Mouse (Mus musculus): ENCODE data around the gene Prss8. TPM values are rescaled to one million over a fixed set of nuclear protein-coding genes. Genes with fewer than 3 reads are reported as not detected.
"Not testable (repeated sequence)": the region's sequence is repeated elsewhere in the genome, so short reads cannot be mapped to it uniquely, and the experiment has no call there.

The Prss8 gene
- polyA plus RNA-seq, 1 experiment from 2014 or later = 48.2 TPM

GRCm38 (mm10) chr7:127952864-127953581 lies 23.1 kb upstream of the Prss8 start:
- 36% methylated on average over 13 of the region's 13 CpGs for WGBS
- H3K36me3 ChIP-seq (ENCODE audit: control insufficient read depth, insufficient read depth, low read length) = no peaks in the 10 kb centered on the region
- ATAC-seq (ENCODE audit: insufficient number of reproducible peaks, insufficient read depth, low FRiP score, low read depth) = no peak
- no peak overlapping the region for H3K27ac ChIP-seq (ENCODE audit: low read length)
- H3K4me2 ChIP-seq (replicated peaks; ENCODE audit: low read depth, low read length) = no peak overlapping the region
- H3K9me3 ChIP-seq (ENCODE audit: control insufficient read depth, low read depth, low read length) = no peaks in the 10 kb centered on the region
- H3K4me3 ChIP-seq (ENCODE audit: low read depth, low read length) = no peak overlapping the region
- no peaks in the 10 kb centered on the region for H3K27me3 ChIP-seq (ENCODE audit: control insufficient read depth, insufficient read depth, low read length)
- H3K9ac ChIP-seq (replicated peaks; ENCODE audit: low read depth, low read length) = no peak overlapping the region
- H3K4me1 ChIP-seq (ENCODE audit: control insufficient read depth, insufficient read depth, low read length) = no peaks in the 10 kb centered on the region

GRCm38 (mm10) chr7:127946470-127947023 lies 16.6 kb upstream of the Prss8 start, which contains the start of gene Prss36:
Gene Prss36, minus strand, starts transcription at chr7:127946725.
- H3K27ac ChIP-seq (ENCODE audit: low read length) = no peak within 1 kb of the TSS
- 67% methylated on average over 6 of the region's 6 CpGs for WGBS
- no peaks in the 10 kb centered on the region for H3K4me1 ChIP-seq (ENCODE audit: control insufficient read depth, insufficient read depth, low read length)

GRCm38 (mm10) chr7:127944614-127945013 lies 14.7 kb upstream of the Prss8 start:
- no peaks in the 10 kb centered on the region for H3K36me3 ChIP-seq (ENCODE audit: control insufficient read depth, insufficient read depth, low read length)
- no peaks in the 10 kb centered on the region for H3K9me3 ChIP-seq (ENCODE audit: control insufficient read depth, low read depth, low read length)
- no peak overlapping the region for H3K4me3 ChIP-seq (ENCODE audit: low read depth, low read length)
- 8% methylated on average over 23 of the region's 23 CpGs for WGBS
- no peaks in the 10 kb centered on the region for H3K4me1 ChIP-seq (ENCODE audit: control insufficient read depth, insufficient read depth, low read length)
- peak; percentile 68; the same call in 1 of the 2 replicates for ATAC-seq (ENCODE audit: insufficient number of reproducible peaks, insufficient read depth, low FRiP score, low read depth)
- no peak overlapping the region for H3K4me2 ChIP-seq (replicated peaks; ENCODE audit: low read depth, low read length)
- no peaks in the 10 kb centered on the region for H3K27me3 ChIP-seq (ENCODE audit: control insufficient read depth, insufficient read depth, low read length)
- no peak overlapping the region for H3K9ac ChIP-seq (replicated peaks; ENCODE audit: low read depth, low read length)
- H3K27ac ChIP-seq (ENCODE audit: low read length) = no peak overlapping the region

More at GRCm38 (mm10) chr7:127946470-127947023, 16.6 kb upstream of the Prss8 start, which contains the start of gene Prss36:
- H3K4me2 ChIP-seq (replicated peaks; ENCODE audit: low read depth, low read length) = no peak within 1 kb of the TSS
- peak; percentile 75 for ATAC-seq (ENCODE audit: insufficient number of reproducible peaks, insufficient read depth, low FRiP score, low read depth)
- no peaks in the 10 kb centered on the region for H3K27me3 ChIP-seq (ENCODE audit: control insufficient read depth, insufficient read depth, low read length)
- H3K9me3 ChIP-seq (ENCODE audit: control insufficient read depth, low read depth, low read length) = no peaks in the 10 kb centered on the region
- H3K9ac ChIP-seq (replicated peaks; ENCODE audit: low read depth, low read length) = no peak within 1 kb of the TSS
- no peaks in the 10 kb centered on the region for H3K36me3 ChIP-seq (ENCODE audit: control insufficient read depth, insufficient read depth, low read length)
- no peak within 1 kb of the TSS for H3K4me3 ChIP-seq (ENCODE audit: low read depth, low read length)

- ATAC-seq (ENCODE audit: insufficient number of reproducible peaks, insufficient read depth, low FRiP score, low read depth); H3K4me2 ChIP-seq (replicated peaks; ENCODE audit: low read depth, low read length); H3K36me3 ChIP-seq (ENCODE audit: control insufficient read depth, insufficient read depth, low read length); H3K9me3 ChIP-seq (ENCODE audit: control insufficient read depth, low read depth, low read length); H3K9ac ChIP-seq (replicated peaks; ENCODE audit: low read depth, low read length); H3K27ac ChIP-seq (ENCODE audit: low read length); H3K27me3 ChIP-seq (ENCODE audit: control insufficient read depth, insufficient read depth, low read length); H3K4me1 ChIP-seq (ENCODE audit: control insufficient read depth, insufficient read depth, low read length); H3K4me3 ChIP-seq (ENCODE audit: low read depth, low read length): not testable (repeated sequence)
- WGBS = 69% methylated on average over 2 of the region's 2 CpGs
Observed at GRCm38 (mm10) chr7:127942097-127942496, 12.2 kb upstream of the Prss8 start.

DNA sequence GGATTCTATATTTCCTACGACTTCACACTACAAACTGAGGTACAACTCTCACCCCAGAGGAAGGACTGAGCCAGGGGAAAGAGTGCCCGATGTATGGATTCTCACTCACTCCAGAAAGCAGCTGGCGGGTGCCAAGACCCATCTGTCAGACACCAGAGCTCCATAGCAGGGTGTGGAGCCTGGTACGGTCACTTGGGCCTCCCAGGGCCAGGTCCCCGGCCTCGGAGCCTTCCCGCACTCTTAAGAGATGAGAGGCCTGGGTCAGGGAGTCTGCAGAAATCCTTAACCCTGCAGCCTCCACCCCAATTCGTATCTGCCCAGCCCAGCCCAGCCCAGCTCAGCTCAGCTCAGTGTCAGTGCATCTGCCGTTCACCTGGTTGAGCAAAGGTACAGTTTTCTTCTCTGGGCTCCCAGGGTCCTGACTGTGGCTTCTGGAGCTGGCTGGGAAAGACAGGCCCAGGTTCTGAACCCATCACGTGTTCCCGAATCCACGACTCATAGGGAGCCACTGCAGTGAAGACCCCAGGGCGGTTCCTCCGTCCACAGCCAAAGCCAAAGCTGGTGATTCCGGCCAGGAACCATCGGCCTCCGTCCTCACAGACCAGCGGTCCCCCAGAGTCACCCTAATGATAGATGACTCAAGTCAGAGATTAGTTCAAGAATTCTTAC lies 6.4 kb upstream of the Prss8 start:
- H3K27ac ChIP-seq (ENCODE audit: low read length) = no peak overlapping the region
- WGBS = 52% methylated on average over 18 of the region's 18 CpGs

DNA sequence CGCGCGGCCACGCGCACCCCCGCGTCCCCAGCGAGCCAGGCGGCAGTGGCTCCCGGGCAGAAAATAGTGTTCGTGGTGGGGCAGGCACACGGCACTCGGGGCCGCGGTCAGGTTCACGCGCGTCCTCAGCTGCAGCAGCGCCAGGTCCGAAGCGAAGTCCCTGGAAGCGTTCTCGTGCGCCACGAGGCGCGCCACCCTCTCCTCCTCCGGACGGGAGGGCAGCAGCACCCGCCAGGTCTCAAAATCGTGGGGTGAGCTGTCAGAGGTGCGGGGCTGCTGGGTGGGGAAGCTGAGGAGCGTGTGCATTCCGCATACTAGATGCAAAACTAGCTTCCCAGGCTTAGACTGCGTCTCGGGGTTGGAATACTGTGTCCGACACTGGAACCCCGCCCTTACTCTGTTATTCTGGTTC lies 5.8 kb upstream of the Prss8 start:
- Histone ChIP-seq H3K4me1 (ENCODE audit: control insufficient read depth, insufficient read depth, low read length) (peaks cover 29% of the 10 kb centered on the region), H3K9ac (replicated peaks; ENCODE audit: low read depth, low read length) (peak overlapping the region; percentile 69), H3K4me3 (ENCODE audit: low read depth, low read length) (peak overlapping the region; percentile 63), H3K36me3 (ENCODE audit: control insufficient read depth, insufficient read depth, low read length) (no peaks in the 10 kb centered on the region), H3K4me2 (replicated peaks; ENCODE audit: low read depth, low read length) (peak overlapping the region; percentile 97), H3K27ac (ENCODE audit: low read length) (peak overlapping the region; percentile 83), H3K9me3 (ENCODE audit: control insufficient read depth, low read depth, low read length) (no peaks in the 10 kb centered on the region), H3K27me3 (ENCODE audit: control insufficient read depth, insufficient read depth, low read length) (no peaks in the 10 kb centered on the region)
- ATAC-seq (ENCODE audit: insufficient number of reproducible peaks, insufficient read depth, low FRiP score, low read depth) = peak; percentile 2; the same call in 1 of the 2 replicates
- WGBS = 1% methylated on average over 38 of the region's 38 CpGs

More for the DNA sequence above, 6.4 kb upstream of the Prss8 start:
- Histone ChIP-seq H3K27me3 (ENCODE audit: control insufficient read depth, insufficient read depth, low read length) (no peaks in the 10 kb centered on the region), H3K9me3 (ENCODE audit: control insufficient read depth, low read depth, low read length) (no peaks in the 10 kb centered on the region), H3K9ac (replicated peaks; ENCODE audit: low read depth, low read length) (peak overlapping the region; percentile 69), H3K4me2 (replicated peaks; ENCODE audit: low read depth, low read length) (peak overlapping the region; percentile 97), H3K4me3 (ENCODE audit: low read depth, low read length) (peak overlapping the region; percentile 63), H3K4me1 (ENCODE audit: control insufficient read depth, insufficient read depth, low read length) (peaks cover 26% of the 10 kb centered on the region), H3K36me3 (ENCODE audit: control insufficient read depth, insufficient read depth, low read length) (no peaks in the 10 kb centered on the region)
- ATAC-seq (ENCODE audit: insufficient number of reproducible peaks, insufficient read depth, low FRiP score, low read depth) = no peak

DNA sequence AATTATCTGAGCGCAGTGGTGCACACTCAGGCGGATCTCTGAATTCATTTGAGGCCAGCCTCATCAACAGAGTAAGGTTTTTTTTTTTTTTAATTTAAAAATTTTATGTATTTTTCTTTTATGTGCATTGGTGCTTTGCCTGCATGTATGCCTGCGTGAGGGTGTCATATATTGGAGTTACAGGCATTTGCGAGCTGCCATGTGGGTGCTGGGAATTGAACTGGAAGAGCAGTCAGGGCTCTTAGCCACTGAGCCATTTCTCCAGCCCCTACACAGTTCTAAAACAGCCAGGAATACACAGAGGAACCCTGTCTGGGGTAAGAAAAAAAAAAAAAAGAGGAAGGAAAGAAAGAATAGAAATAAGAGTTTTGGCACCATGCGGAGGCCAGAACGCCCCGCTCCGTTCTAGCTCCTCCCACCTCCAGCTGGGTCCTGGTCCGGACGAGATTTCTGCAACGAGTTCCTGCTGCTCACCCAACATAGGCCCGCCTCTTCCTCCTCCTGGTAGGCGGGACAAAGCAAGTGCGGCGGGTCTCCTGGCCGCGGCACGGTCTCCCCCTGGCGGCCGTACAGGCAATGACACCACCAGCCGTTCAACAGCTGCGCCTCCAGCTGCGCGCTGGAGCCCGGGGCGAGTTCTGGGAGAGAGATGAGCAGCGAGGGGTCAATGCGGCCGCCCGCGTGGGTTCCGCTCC lies 5.3 kb upstream of the Prss8 start:
- Histone ChIP-seq H3K9me3 (ENCODE audit: control insufficient read depth, low read depth, low read length) (no peaks in the 10 kb centered on the region), H3K27ac (ENCODE audit: low read length) (peak overlapping the region; percentile 83; the same call in 1 of the 2 replicates), H3K27me3 (ENCODE audit: control insufficient read depth, insufficient read depth, low read length) (no peaks in the 10 kb centered on the region), H3K4me2 (replicated peaks; ENCODE audit: low read depth, low read length) (peak overlapping the region; percentile 97), H3K36me3 (ENCODE audit: control insufficient read depth, insufficient read depth, low read length) (no peaks in the 10 kb centered on the region), H3K9ac (replicated peaks; ENCODE audit: low read depth, low read length) (peak overlapping the region; percentile 69), H3K4me1 (ENCODE audit: control insufficient read depth, insufficient read depth, low read length) (peaks cover 29% of the 10 kb centered on the region), H3K4me3 (ENCODE audit: low read depth, low read length) (peak overlapping the region; percentile 63)
- 6% methylated on average over 32 of the region's 32 CpGs for WGBS
- ATAC-seq (ENCODE audit: insufficient number of reproducible peaks, insufficient read depth, low FRiP score, low read depth) = peak; percentile 92

DNA sequence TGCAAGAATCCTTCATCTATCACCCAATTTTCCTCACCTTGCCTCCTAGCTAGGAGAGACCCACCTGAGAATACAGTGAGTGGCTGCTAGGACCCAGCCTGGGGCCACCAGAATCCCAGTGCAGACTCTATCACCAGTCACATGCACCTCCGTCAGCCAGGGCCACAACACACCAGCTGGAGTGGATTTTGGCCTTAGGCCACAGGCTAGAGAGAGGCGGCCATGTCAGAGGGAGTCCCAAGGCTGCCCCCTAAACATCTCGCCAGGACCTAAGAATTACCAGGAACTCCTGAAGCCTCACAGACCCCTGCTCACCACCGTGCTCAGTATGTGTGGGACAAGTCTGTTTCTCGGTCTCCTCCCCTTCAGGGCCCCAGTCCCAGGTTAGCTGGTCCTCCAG lies 4.2 kb upstream of the Prss8 start:
- Histone ChIP-seq H3K36me3 (ENCODE audit: control insufficient read depth, insufficient read depth, low read length) (no peaks in the 10 kb centered on the region), H3K27me3 (ENCODE audit: control insufficient read depth, insufficient read depth, low read length) (no peaks in the 10 kb centered on the region), H3K4me3 (ENCODE audit: low read depth, low read length) (no peak overlapping the region), H3K9me3 (ENCODE audit: control insufficient read depth, low read depth, low read length) (no peaks in the 10 kb centered on the region), H3K9ac (replicated peaks; ENCODE audit: low read depth, low read length) (no peak overlapping the region), H3K27ac (ENCODE audit: low read length) (no peak overlapping the region), H3K4me1 (ENCODE audit: control insufficient read depth, insufficient read depth, low read length) (peaks cover 29% of the 10 kb centered on the region), H3K4me2 (replicated peaks; ENCODE audit: low read depth, low read length) (no peak overlapping the region)
- 83% methylated on average over 5 of the region's 5 CpGs for WGBS
- no peak for ATAC-seq (ENCODE audit: insufficient number of reproducible peaks, insufficient read depth, low FRiP score, low read depth)

Measured in stomach, embryonic 14.5 days (tissue).